Mouse (Mus musculus) testis, adult 2 months (tissue): Measurements from ENCODE around the gene Maged1. TPM values are rescaled to one million over a fixed set of nuclear protein-coding genes. Genes with fewer than 3 reads are reported as not detected.
A peak's percentile ranks its signal among the peaks of the same experiment; 100 is the strongest.

Experiments used
- H3K27ac ChIP-seq: fragments of 200-500 bp; 2 replicates; pipeline ENCODE4 v1.5.1; 2012; ENCODE audit warnings: low read depth, low read length; ENCODE audit not compliant: control insufficient read depth, insufficient read depth
- H3K27me3 ChIP-seq: fragments of 200-500 bp; 2 replicates; pipeline ENCODE4 v1.6.1; 2012; ENCODE audit warnings: mild to moderate bottlenecking, low read length, moderate library complexity; ENCODE audit not compliant: control insufficient read depth, insufficient read depth
- H3K36me3 ChIP-seq: fragments of 200-500 bp; 2 replicates; pipeline ENCODE4 v1.6.1; 2012; ENCODE audit warnings: mild to moderate bottlenecking, low read length; ENCODE audit not compliant: control insufficient read depth, insufficient read depth
- H3K4me1 ChIP-seq: fragments of 200-500 bp; 2 replicates; pipeline ENCODE4 v1.6.1; 2012; ENCODE audit warnings: low read length; ENCODE audit not compliant: control insufficient read depth, insufficient read depth
- H3K4me3 ChIP-seq: fragments of 200-500 bp; 2 replicates; pipeline ENCODE4 v1.5.1; 2012; ENCODE audit warnings: low read depth, mild to moderate bottlenecking, low read length, moderate library complexity, mixed read lengths; ENCODE audit not compliant: control insufficient read depth
- CTCF ChIP-seq: fragments of 200-500 bp; IDR thresholded peaks from 2 replicates; pipeline ENCODE4 v1.5.1; 2012; ENCODE audit warnings: low read depth, mild to moderate bottlenecking, inconsistent platforms, low read length, moderate library complexity; ENCODE audit not compliant: control insufficient read depth, insufficient read depth, insufficient replicate concordance
- POLR2A ChIP-seq: fragments of 200-500 bp; IDR thresholded peaks from 2 replicates; pipeline ENCODE4 v1.6.1; 2012; ENCODE audit warnings: low read depth, mild to moderate bottlenecking, inconsistent platforms, low read length, moderate library complexity; ENCODE audit not compliant: control insufficient read depth
- polyA plus RNA-seq: library from polyadenylated mRNA; depleted of rRNA; stranded (reverse); fragments of >200 nt; gene quantifications from 2 replicates; pipeline ENCODE4 v1.2.3, GENCODE M21; 2012; rRNA removed

The Maged1 gene
- polyA plus RNA-seq: 125 and 146 TPM in 2 replicates

DNA sequence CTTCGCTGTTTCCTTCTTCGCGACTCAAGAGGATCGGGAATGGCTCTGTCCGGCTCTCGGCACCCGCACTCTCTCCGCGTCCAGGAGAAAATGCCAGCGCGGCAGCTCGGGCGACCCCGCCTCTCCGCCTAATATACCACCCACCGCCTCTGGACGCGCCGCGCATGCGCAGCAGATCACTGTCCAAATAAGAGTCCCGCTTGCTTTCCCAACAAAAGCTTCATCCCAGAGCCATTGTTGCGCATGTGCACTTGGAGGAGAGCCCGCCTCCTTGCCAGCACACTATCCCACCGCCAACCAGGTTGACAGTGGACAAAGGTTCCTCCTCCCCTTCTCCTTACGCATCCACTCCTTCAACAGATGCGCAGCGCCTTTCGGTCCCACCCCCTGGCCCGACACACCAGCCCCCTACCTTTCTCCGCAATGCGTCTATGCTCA lies at the start of gene Maged1:
Gene Maged1, minus strand, starts transcription at position 226 of the 438 bp plus-strand sequence.
- peaks cover 5% of the 10 kb centered on the region for H3K4me1 ChIP-seq
- no peaks in the 10 kb centered on the region for H3K27me3 ChIP-seq
- TF ChIP-seq POLR2A (peak; percentile 71), CTCF (no peak)
- H3K27ac ChIP-seq: peak within 1 kb of the TSS; percentile 93
- H3K4me3 ChIP-seq: peak within 1 kb of the TSS; percentile 96
- H3K36me3 ChIP-seq: no peaks in the 10 kb centered on the region

DNA sequence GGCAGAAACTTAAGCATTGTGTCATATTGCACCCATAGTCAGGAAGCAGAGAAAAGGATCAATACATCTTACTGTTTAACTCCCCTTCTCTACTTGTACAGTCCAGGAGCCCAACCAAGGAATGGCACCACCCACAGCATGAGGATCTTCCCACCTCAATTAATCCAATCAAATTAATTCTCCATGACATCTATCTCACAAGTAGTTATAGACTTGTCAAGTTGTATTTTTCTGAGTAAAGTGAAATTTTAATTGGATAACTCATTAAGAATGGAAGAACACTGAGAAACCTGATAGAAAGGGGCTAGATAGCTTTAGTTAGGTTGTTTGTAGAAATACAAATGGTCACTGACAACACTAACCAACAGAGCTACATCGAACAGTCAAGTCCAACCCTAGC lies 38.3 kb upstream of the Maged1 start:
- no peaks in the 10 kb centered on the region for H3K27me3 ChIP-seq
- H3K4me1 ChIP-seq: no peaks in the 10 kb centered on the region
- H3K36me3 ChIP-seq: no peaks in the 10 kb centered on the region
- H3K27ac ChIP-seq: no peak overlapping the region
- no peak overlapping the region for H3K4me3 ChIP-seq
- TF ChIP-seq POLR2A: no peak

DNA sequence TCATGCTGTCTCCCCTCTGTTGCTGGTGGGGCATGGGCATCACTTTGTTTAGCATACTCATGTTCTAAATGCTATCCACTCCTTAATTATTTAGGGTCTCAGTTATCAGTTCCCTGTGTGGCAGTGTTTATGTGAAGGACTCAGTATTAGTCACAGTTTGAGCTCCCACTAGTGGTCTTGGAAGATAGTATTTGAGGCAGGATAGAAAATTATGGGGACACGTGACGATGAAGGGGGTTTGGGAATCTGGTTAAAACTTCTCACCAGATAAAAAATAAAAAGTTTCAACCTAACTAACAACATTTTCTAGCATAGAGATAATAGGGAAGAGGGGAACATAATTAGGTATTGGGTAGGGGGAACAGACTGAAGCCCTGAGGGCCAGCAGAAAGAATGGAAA lies 22.8 kb upstream of the Maged1 start:
- Histone ChIP-seq H3K27ac (no peak overlapping the region), H3K4me1 (no peaks in the 10 kb centered on the region), H3K36me3 (no peaks in the 10 kb centered on the region), H3K27me3 (no peaks in the 10 kb centered on the region), H3K4me3 (no peak overlapping the region)
- no peak for TF ChIP-seq CTCF
- no peak for TF ChIP-seq POLR2A

DNA sequence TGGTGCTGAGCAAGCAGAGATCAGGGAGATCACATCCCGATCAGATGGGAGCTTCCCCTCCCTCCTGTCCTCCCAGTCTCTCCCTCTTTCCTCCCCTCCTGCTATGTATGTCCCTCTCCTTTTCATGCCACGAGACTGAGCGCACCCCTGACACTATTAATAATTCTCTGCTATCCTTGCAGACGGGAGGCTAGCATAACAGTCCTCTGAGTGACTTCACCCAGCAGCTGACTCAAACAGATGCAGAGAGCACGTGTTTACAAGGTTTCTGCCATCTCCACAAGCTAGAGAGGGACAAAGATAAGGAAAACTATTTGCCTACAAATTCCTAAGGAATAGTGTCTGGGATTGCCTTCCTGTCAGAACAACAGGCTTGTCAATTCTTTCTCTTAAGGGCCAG lies 20.4 kb upstream of the Maged1 start:
- no peaks in the 10 kb centered on the region for H3K27me3 ChIP-seq
- no peak for TF ChIP-seq CTCF
- no peak for TF ChIP-seq POLR2A
- H3K27ac ChIP-seq: peak overlapping the region; percentile 8; the same call in 1 of the 2 replicates
- no peaks in the 10 kb centered on the region for H3K36me3 ChIP-seq
- no peaks in the 10 kb centered on the region for H3K4me1 ChIP-seq
- H3K4me3 ChIP-seq: no peak overlapping the region

DNA sequence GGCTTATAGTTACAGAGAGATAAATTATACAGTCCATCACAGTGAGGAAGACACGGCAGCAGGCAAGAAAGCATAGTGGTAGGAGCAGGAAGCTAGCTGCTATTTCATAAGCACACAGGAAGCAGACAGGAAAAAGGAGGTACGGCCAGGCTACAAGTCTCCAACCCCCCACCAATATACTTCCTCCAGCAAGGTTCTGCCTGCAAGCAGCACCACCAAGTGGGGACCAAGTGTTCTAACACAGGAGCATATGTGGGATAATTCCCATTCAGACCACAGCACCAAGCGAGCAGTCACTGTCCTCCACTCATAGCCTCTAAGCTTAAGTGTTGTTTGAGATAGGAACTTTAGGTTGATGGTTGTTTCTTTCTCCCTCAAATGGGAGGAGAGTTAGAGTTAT lies 6.3 kb upstream of the Maged1 start:
- Histone ChIP-seq H3K4me1 (no peaks in the 10 kb centered on the region), H3K27me3 (no peaks in the 10 kb centered on the region), H3K4me3 (no peak overlapping the region), H3K36me3 (no peaks in the 10 kb centered on the region), H3K27ac (no peak overlapping the region)
- TF ChIP-seq CTCF (no peak), POLR2A (no peak)

DNA sequence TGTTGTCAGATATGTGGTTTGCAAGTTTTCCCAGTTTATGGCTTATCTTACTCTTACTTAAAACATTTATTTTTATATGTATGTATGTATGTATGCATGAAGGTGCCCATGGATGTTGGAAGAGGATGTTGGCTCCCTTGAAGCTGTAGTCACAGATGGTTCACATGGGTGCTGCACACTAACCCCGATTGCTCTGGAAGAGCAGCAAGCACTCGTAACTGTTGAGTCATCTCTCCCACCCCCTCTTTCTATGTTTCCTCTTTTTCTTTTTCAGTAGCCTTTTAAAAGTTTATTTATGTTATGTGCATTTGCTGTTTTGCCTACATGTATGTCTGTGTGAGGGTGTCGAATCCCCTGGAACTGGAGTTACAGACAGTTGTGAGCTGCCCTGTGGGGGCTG lies 4.0 kb upstream of the Maged1 start:
- Histone ChIP-seq H3K4me1 (no peaks in the 10 kb centered on the region), H3K27ac (no peak overlapping the region), H3K4me3 (no peak overlapping the region), H3K36me3 (no peaks in the 10 kb centered on the region), H3K27me3 (no peaks in the 10 kb centered on the region)
- TF ChIP-seq POLR2A: no peak

DNA sequence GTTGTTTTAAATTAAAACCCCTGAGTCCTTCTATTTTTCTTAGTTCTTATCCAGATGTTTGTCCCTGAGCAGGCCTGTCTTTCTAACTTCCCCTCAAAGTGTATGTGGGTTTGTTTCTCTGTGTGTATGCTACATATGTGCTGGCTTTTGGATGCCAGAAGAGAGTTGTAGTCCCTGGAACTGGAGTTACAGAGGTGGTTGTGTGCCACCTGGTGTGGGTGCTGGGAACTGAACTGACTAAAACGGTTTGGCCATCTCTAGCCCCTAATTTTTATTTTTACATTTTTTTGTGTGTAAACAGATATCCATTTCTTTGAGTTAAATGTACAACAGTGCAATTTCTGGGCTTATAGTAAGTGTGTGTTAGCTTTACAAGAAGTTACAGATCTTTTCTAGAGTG lies 3.0 kb upstream of the Maged1 start:
- H3K27me3 ChIP-seq: no peaks in the 10 kb centered on the region
- TF ChIP-seq POLR2A: no peak
- TF ChIP-seq CTCF: no peak
- no peak overlapping the region for H3K4me3 ChIP-seq
- H3K27ac ChIP-seq: no peak overlapping the region
- peaks cover 5% of the 10 kb centered on the region for H3K4me1 ChIP-seq
- H3K36me3 ChIP-seq: no peaks in the 10 kb centered on the region

DNA sequence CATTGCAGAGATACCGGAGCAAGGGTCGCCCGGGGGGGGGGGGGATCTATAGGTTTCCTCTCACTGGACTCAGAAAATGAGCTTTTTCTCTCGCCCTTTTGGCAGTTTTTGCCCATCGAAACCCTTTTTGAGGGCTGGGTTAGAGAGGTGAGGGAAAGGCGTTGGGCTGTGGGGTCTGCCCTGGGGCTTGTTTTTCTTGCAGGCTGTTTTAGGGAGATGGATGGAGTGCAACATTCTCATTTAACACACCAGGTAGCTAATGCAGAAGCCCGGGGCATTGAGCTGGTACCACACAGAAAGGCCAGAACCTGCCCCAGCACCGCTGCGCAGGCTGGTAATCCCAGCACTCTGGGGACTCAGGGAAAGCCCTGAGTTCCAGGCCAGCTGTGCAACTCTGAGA lies 593 bp upstream of the Maged1 start:
- Histone ChIP-seq H3K4me3 (peak overlapping the region; percentile 96), H3K36me3 (no peaks in the 10 kb centered on the region), H3K4me1 (peaks cover 5% of the 10 kb centered on the region), H3K27me3 (no peaks in the 10 kb centered on the region), H3K27ac (peak overlapping the region; percentile 77)
- TF ChIP-seq POLR2A: no peak
- no peak for TF ChIP-seq CTCF

DNA sequence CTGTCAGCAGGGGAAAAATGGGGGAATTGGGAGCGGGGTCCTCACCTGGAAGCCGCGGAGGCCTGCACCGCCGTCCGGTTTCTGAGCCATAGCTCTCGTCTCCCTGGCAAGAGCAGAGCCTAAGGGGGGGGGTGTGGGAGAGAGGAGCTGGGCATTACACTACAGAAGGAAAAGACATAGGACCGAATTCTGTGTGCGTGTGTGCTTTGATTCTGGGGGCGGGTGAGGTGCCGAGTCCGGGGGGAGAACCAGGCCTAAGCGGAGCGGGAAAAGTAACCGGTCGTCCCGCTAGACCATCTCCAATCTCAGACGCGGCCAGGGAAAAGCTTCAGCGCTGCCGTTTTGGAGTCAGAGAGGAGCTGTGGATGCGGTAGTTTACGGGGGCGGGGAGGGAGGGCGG lies 737 bp downstream of the Maged1 start:
- Histone ChIP-seq H3K36me3 (no peaks in the 10 kb centered on the region), H3K27me3 (no peaks in the 10 kb centered on the region), H3K4me3 (peak overlapping the region; percentile 96), H3K27ac (peak overlapping the region; percentile 93), H3K4me1 (peaks cover 5% of the 10 kb centered on the region)
- TF ChIP-seq POLR2A: no peak
- TF ChIP-seq CTCF: no peak
